19 mouse cellular contexts compared by ENCODE assay signal in genomic region chr5:18456196-18456595, GRCm38 (mm10).
DNase-seq lines count a peak whose midpoint lies in the region; ATAC-seq and TF ChIP-seq lines count a peak whose summit lies in the region.
"Had no signal": no experiment of that assay in that cellular context is flagged by ENCODE, and none has a peak within 500 bp of the region (broad histone marks: within the 10 kb centered on the region; RNA-seq: fewer than 3 reads in every experiment).

No protein-coding gene starts in this region.

- ATAC-seq in forebrain, postnatal 0 days = peak; percentile 61
- ATAC-seq: forebrain, embryonic 14.5 days had no signal

- no peak for TF ChIP-seq CTCF in forebrain, postnatal 0 days (IDR thresholded peaks at IDR 0.05; ENCODE audit: low read depth)
- TF ChIP-seq CTCF in left cerebral cortex, adult 2 months (IDR thresholded peaks at IDR 0.05) = no peak

- 60% methylated on average over 1 of the region's 1 CpGs for WGBS in forebrain, postnatal 0 days
- WGBS in forebrain, embryonic 10.5 days = 87% methylated on average over 1 of the region's 1 CpGs

- H3K9ac ChIP-seq in forebrain, postnatal 0 days = no peak overlapping the region
- H3K9ac ChIP-seq: embryonic facial prominence, embryonic 13.5 days; embryonic facial prominence, embryonic 15.5 days had no signal

- H3K4me2 ChIP-seq in forebrain, postnatal 0 days (ENCODE audit: low read depth) = no peak overlapping the region
- H3K4me2 ChIP-seq: embryonic facial prominence, embryonic 13.5 days; embryonic facial prominence, embryonic 15.5 days had no signal

- intact Hi-C loops in left cerebral cortex, adult 2 months (cut with DNase I) = no loop called here

- no peaks in the 10 kb centered on the region for H3K4me1 ChIP-seq in forebrain, postnatal 0 days (ENCODE audit: insufficient read depth)
- H3K4me1 ChIP-seq in forebrain, embryonic 10.5 days = peaks cover 3% of the 10 kb centered on the region; the same call in 1 of the 2 replicates
- H3K4me1 ChIP-seq: embryonic facial prominence, embryonic 13.5 days; embryonic facial prominence, embryonic 15.5 days had no signal

- H3K27me3 ChIP-seq in forebrain, postnatal 0 days (ENCODE audit: insufficient read depth, low read length) = no peaks in the 10 kb centered on the region
- H3K27me3 ChIP-seq in forebrain, embryonic 10.5 days (ENCODE audit: poor library complexity, severe bottlenecking) = no peaks in the 10 kb centered on the region
- H3K27me3 ChIP-seq: embryonic facial prominence, embryonic 13.5 days; embryonic facial prominence, embryonic 15.5 days had no signal

- H3K27ac ChIP-seq in forebrain, postnatal 0 days (ENCODE audit: low read depth, low read length) = no peak overlapping the region
- H3K27ac ChIP-seq in forebrain, embryonic 10.5 days = no peak overlapping the region
- peak overlapping the region; percentile 34 for H3K27ac ChIP-seq in left cerebral cortex, adult 2 months
- H3K27ac ChIP-seq: embryonic facial prominence, embryonic 13.5 days; embryonic facial prominence, embryonic 15.5 days had no signal

- no peaks in the 10 kb centered on the region for H3K9me3 ChIP-seq in forebrain, postnatal 0 days (ENCODE audit: low read length)
- H3K9me3 ChIP-seq in forebrain, embryonic 10.5 days = no peaks in the 10 kb centered on the region
- H3K9me3 ChIP-seq: embryonic facial prominence, embryonic 13.5 days; embryonic facial prominence, embryonic 15.5 days had no signal

- peak; percentile 21 for DNase-seq in forebrain, postnatal 0 days
- no peak for DNase-seq in forebrain, embryonic 10.5 days (ENCODE audit: extremely low spot score, low spot score)
- DNase-seq in left cerebral cortex, adult 2 months (ENCODE audit: extremely low spot score in 1 of 2, low spot score in 2 of 2) = no peak
- DNase-seq in left cerebral cortex, adult 8-10 months (ENCODE audit: low spot score in 2 of 2) = no peak
- peak; percentile 50 for DNase-seq in brain, adult 2 months (ENCODE audit: low read depth, low spot score)
- DNase-seq in telencephalon, adult 2 months (ENCODE audit: low read depth, low spot score) = peak; percentile 44
- DNase-seq in thymus, postnatal 4 days = no peak
- DNase-seq: adrenal gland, adult 2 months; adrenal gland, postnatal 10 days; adrenal gland, postnatal 25 days; cerebellum, adult 11-12 months; cerebellum, adult 2 months; cerebellum, adult 9-10 months; cerebellum, postnatal 10 days; cerebellum, postnatal 25 days had no signal

- H3K36me3 ChIP-seq in forebrain, postnatal 0 days (ENCODE audit: insufficient read depth) = no peaks in the 10 kb centered on the region
- no peaks in the 10 kb centered on the region for H3K36me3 ChIP-seq in forebrain, embryonic 10.5 days (replicated peaks)
- H3K36me3 ChIP-seq: embryonic facial prominence, embryonic 13.5 days; embryonic facial prominence, embryonic 15.5 days had no signal

- no peak overlapping the region for H3K4me3 ChIP-seq in forebrain, postnatal 0 days (ENCODE audit: low read depth, low read length)
- no peak overlapping the region for H3K4me3 ChIP-seq in forebrain, embryonic 10.5 days
- no peak overlapping the region for H3K4me3 ChIP-seq in left cerebral cortex, adult 2 months
- H3K4me3 ChIP-seq: embryonic facial prominence, embryonic 13.5 days; embryonic facial prominence, embryonic 15.5 days; erythroblast, embryonic 14.5 days had no signal

Comparison
In these comparisons a context has a peak if more than half of its experiments do, and no peak if none do; other contexts are left out.
1. DNase-seq: peak in forebrain, postnatal 0 days (single experiment), brain, adult 2 months (single experiment) and telencephalon, adult 2 months (single experiment); none in forebrain, embryonic 10.5 days (single experiment), left cerebral cortex, adult 2 months (0 of 2), left cerebral cortex, adult 8-10 months (0 of 2) and thymus, postnatal 4 days (single experiment).